Mouse (Mus musculus) CD4-positive, CD25-positive, alpha-beta regulatory T cell, adult 2 months (primary cell): ENCODE measurements around the gene Rab11fip3.
"Not testable (repeated sequence)": the region's sequence is repeated elsewhere in the genome, so short reads cannot be mapped to it uniquely, and the experiment has no call there.

Experiments
- DNase-seq: peaks from one replicate; pipeline ENCODE4 v3.0.0-alpha.2; 2012; ENCODE audit warnings: low read depth, low spot score

The Rab11fip3 gene

DNA sequence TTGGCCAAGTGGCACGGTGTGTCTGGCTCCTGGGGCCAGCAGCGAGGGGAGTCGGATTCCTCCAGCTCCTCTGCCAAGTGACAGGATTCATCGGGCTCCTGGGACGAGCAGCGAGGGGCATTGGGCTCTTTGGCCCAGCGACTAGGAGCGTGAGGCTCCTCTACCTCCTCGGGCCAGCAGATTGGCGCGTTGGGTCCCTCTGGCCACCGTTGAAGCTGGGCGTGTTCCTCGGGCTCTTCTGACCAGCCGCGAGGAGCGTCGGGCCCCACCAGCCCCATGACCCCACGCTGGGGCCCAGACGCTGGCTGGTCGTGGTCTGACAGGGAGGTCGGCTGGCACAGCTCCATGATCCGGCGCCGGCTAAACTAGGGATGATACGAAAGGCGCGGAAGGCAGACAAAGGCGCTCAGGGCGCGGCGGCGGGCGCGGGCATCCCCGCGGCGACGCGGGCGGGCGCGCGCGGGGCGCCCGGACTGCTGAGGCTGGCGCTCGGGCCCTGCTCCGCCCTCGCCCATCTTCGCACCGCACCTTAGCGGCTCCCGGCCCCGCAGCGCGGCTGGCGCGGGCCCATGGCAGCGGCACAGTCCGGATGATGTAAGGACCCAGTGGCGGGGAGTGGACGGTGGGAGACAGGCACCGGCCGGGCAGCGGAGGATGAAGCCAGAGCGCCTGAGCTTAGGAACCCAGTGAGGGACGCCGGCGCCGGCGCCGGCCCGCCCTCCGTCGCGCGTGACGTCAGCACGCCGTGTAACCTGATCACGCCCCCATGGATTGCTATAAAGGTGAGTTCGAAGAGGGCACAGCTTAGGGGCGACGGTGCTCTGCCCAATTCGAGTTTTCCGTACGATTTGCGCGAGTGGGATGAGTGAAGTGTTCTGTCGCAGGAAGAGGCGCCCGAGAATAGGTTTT lies at the start of gene Rab11fip3:
Gene Rab11fip3 (minus strand): TSS at position 725 of the 909 bp plus-strand sequence.
- peak; percentile 92 for DNase-seq

DNA sequence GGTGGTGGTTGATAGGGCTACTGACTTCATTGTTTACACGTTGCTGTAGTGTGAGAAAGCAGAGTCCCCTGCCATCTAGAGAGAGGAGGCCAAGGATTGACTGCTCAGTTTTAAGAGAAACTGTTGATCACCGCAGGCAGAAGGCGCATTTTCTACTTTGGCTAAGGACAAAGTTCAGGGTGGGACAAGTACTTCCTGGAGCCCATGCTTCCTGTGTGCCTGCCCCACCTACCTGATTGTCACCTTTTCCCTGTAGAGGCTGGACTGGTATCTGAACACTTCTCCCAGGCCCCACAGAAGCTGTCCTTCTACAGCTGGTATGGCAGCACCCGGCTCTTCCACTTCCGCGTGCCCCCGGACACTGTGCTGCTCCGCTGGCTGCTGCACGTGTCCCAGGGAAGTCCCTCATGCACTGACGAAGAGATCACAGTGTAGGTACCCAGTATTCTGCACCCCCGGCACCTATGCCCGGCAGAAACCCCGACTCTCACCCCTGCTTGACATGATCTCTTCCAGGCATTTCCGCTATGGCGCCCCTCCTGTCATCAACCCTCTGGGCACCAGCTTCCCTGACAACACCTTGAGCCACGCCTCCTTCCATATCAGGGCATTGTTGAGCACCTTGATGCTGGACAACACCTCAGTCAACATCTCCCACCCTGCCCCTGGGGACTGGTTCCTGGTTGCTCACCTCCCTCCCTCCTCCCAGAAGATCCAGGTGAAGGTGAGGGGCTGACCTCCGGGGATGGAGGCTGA lies 47.3 kb upstream of the Rab11fip3 start:
- DNase-seq = no peak

DNA sequence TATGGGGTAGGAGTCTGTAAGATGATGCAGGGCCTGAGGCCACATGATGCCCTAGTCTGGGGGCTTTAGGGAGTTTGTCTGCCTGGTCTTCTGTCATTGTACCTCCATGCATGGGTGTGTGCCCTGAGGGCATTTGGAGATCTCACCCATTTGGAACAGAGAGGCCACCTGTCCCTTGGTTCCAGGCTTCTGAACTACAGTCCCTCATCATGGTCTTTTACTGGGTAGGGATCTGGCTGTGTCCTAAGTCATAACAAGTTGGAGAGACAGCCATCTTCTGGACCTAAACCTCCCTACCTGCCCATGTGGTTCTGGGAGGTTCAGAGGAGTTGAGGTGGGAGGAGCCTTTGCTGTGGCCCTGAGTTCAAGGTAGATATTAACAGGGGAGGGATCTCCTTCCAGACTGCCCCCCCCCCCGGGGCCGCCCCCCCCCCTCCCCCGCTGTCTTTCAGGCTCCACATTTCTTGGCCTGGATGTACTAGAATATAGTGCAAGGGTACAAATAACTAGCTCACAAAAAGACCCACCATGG lies 46.7 kb upstream of the Rab11fip3 start:
- no peak for DNase-seq

DNA sequence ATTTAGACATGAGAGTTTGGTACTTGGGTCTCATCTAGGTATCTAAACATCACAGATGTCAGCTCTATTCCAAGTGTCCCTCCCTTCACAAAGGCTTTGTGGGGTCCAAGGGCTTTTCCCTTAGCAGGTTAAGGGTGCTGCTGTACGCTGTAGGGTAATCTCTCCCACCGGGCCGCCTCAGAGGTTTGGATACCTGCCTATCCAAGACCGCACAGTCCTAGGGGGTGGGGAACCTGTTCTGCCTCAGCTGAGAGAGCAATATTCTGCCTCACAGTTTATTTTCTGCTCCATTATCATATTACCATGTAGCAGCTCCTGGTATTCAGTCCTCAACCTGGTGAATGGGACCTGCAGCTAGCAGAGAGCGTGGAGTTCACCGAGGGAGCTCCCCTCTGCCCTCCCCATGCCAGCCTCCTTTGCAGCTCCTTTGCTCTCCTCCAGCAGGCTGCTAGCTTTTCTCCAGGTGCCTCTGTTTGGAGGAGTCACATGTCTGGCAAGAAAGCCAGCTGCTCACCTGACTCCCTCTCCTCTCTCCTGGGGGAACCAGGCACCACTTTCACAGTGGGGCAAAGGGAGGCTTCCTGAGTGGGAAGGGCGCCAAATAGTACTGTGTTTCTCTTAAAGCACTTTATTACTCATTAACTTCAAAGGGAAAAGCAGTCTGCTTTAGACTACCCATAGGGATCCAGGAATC lies 46.0 kb upstream of the Rab11fip3 start:
- no peak for DNase-seq

DNA sequence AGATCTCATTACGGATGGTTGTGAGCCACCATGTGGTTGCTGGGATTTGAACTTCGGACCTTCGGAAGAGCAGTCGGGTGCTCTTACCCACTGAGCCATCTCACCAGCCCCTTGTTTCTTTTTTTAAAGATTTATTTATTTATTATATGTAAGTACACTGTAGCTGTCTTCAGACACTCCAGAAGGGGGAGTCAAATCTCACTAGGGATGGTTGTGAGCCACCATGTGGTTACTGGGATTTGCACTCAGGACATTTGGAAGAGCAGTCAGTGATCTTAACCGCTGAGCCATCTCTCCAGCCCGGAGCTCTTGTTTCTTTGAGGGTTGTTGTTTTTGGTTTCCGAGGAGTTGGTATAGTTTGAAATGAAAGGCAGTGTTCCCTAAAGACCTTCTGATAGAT lies 45.1 kb upstream of the Rab11fip3 start:
- DNase-seq = not testable (repeated sequence)

DNA sequence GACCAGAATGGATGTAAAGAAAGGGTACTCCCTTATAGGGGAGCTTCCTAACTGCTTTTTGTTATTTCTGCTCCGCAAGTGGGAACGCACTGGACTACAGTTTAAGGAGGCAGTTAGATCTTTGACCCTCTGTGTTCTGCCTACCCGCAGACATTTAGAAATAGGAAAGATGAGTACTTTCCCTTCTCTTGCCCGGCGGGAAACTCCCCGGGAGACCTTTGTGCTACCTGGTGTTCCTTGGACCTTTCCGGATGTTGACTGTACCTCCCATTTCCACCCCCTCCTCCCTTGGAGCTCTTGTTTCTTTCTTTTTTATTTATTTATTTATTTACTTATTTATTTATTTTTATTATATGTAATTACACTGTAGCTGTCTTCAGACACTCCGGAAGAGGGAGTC lies 44.7 kb upstream of the Rab11fip3 start:
- no peak for DNase-seq

DNA sequence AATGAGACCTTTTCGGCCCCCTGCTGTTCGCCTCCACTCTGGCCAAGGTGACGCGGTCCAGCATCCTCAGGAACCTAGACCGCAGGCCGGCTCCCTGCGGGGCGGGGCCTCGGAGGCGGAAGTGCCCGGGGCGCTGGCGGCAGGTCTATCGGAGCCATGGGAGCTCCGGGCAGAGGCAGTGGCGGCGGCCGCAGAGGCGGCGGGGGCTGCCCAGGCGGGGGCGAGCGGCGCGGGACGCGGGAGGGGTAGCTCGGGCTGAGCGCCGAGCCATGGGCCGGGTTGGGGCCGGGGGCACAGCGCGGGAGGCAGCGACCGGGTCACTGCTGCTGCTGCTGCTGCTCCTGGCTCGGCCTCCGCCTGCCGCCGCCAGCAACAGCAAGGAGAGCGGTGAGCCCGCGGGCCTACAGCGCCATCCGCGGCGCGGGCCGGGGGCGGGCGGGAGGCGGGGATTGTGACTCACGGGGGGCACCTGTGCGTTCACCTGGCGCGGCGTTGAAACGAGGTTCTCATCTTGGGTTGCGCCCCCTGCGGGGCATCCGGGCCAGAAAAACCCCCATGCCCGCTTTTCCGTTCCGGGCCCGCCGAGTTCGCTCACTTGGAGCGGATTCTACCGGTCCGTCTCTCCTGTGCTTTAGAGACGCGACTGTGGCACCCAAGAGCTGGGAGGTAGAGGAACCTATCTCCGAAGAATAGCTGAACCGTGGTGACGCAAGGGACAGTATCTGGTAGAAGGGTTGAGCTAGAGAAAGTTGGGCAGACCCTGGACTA lies 44.0 kb upstream of the Rab11fip3 start, which contains the start of gene Tmem8:
Gene Tmem8 (plus strand): TSS at position 119 of the 768 bp plus-strand sequence.
- peak; percentile 85 for DNase-seq

DNA sequence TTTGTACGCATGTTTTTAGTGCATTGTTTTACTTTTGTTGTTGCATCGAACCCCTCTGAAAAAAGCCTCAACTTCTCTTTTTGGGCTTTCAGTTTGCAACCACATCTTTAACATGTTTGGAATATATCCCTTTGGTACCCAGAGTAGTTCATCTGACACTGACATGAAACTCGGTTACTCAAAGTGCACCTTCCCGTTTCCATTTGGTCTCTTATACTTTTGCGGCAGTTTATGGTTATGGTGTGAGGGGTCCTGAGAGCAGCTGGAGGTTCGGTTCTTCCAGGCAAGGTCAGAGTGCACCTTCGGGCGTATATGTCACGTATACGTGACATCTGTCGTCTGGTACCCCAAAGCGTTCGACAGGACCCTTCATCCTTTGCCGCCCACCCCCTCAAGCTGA lies 43.4 kb upstream of the Rab11fip3 start:
- no peak for DNase-seq

DNA sequence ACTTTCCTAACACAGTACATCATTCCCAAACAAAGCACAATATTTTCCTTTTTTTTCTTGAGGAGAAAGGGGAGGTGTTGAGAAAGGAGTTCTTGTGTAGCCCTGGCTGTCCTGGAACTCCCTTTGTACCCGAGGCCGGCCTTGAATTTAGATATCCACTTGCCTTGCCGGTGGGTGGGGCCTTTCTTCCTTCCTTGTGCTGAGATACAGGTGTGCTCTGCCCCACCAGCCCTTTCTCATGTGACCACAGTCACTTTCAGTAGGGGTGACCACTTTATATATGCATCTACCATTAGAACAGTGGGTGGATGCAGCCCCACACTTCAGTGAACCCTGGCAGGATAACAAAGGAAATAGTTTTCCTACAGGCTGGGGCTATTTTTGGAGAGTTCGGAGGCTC lies 42.4 kb upstream of the Rab11fip3 start:
- DNase-seq = no peak

DNA sequence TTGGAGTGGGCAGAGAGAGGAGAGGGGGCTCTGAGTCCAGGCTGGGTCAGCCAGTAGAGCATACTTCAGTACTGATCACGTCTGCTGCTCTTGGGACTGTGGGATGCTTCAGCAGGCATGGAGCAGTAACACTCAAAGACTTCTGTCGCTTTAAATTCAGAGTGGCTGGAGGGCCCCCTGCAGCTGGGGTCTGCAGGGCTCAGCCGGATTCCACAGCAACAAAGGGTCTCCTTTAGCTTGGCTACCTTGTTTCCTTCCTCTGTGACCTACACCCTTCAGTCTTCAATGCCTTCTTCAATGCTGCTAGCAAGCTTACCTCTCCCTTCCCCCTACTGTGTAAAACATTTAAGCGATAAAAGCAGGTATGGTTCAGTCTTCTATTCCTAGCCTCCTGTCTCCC lies 41.7 kb upstream of the Rab11fip3 start:
- no peak for DNase-seq

DNA sequence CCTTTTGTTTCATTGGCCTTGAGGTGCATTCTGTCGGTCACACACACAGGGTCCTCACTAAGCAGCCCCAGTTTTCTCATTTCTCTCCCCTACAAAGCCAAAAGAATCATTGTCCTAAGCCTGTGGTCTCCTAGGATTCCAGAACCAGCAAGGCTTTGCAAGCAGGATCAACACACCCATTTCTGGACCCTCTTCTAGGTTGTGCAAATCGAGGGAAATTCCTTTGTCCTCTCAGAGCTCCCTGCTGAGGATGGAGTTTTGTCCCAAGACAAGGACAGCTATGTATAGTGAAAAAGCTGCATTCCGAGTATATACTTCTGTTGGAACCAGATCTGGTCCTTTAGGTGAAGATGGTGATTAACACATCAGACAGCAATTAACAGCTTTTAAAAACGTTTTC lies 40.8 kb upstream of the Rab11fip3 start:
- no peak for DNase-seq

DNA sequence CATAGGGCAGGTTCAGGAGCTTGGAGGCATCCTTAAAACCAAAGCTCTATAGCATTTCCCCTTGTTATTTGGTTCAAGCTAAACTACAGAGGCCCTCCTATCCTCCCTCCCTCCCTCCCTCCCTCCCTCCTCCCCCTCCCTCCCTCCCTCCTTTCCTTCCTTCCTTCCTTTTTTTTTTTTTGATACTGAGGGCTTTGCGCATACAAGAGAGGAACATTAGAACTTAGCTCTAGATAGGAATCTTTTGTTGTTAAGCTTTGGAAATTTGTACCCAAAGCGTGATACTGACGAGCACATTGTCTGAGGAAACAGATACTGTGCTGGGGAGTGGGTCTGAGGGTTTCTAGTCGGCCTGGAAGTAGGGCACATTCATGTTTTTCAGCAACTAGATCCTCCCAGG lies 36.3 kb upstream of the Rab11fip3 start:
- DNase-seq = no peak

DNA sequence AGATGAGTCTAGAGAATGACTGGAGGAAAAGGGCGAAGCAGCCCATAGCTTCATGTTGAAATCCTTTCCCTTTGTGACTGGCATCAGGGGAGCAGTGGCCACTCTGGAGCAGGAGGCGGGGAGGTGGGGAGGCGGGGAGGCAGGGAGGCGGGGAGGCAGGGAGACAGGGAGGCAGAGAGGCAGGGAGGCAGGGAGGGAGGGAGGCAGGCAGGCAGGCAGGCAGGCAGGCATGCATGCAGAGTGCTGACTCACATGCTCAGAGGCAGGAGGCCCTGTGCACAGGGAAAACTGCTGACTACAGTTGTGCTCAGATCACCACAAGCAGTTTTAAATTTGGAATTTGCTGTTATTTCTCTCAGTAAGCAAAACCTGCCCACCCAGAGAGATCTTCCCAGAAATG lies 32.1 kb upstream of the Rab11fip3 start:
- DNase-seq = no peak

DNA sequence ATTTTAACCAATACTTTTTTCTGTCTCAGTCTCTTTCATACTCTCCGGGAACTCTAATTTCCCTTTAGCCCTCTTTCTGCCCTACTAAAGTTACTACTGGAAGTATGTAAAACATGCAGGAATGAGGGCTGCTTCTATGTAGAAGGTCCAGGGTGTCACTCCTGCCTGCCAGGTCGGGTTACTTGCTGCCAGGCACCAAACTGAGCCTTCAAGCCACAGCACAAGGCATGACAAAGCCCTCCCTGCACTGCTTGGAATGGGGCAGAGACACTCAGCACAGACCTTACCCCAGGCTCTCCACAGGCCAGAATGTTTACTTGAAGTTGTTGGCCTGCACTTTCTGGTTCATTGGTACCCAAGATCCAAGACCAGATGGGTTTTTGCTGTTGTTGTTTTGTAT lies 30.8 kb upstream of the Rab11fip3 start:
- DNase-seq = no peak

DNA sequence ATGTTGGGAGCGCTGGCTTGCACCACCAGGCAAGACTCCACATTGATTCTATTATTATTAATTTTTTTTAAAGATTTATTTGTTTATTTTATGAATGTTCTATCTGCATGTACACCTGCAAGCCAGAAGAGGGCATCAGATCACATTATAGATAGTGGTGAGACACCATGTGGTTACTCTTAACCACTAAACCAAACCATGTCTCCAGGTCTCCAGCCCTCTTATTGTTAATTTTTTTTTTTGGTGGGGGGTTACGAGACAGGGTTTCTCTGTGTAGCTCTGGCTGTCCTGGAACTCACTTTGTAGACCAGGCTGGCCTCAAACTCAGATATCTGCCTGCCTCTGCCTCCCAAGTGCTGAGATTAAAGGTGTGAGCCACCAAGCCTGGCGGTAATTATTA lies 30.0 kb upstream of the Rab11fip3 start:
- peak; percentile 60 for DNase-seq

DNA sequence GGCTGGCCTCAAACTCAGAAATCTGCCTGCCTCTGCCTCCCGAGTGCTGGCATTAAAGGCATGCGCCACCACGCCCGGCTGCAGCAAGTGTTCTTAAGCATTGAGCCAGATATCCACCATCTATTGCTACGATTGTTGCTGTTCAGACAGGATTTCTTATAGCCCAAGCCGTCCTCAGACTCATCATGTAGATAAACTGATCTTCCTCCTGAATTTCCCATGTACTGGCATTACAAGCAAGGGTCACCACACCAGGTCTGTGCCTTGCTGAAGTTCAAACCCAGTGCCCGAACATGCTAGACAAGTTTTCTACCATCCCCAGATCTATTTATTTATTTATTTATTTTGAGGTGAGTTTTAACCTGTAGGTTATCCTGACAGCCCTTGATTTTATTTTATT lies 29.1 kb upstream of the Rab11fip3 start:
- DNase-seq = no peak

DNA sequence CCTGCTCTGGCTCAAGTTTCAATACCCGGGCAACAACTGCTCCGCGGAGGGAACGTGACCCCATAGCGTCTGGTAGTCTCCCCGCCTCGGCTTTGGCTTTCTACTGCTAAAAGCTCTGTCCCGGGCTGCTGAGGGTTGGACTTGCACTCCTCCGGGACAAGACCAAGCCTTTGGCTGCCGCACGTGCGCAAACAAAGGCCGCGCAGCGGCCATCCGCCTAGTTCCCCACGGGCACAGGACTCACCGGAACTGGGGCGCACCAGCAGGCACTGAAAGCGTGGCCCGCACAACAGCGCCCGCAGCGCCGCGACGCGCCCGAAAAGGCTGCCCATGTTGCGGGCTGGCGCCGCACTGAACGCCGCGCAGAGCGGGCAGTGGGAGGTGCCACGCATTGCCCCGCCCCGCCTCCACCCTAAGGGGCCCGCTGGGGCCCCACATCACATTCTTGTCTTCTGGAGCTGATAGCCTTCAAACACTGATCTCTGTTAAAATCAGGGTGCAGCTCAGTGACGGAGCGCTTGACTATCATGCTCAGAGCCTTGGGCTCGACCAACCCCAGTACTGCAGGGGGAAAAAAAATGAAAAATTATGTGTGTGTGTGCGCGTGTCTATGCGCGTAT lies 25.9 kb upstream of the Rab11fip3 start, which contains the start of gene Nme4:
Gene Nme4 (minus strand): TSS at position 482 of the 620 bp plus-strand sequence.
- DNase-seq = peak; percentile 62

DNA sequence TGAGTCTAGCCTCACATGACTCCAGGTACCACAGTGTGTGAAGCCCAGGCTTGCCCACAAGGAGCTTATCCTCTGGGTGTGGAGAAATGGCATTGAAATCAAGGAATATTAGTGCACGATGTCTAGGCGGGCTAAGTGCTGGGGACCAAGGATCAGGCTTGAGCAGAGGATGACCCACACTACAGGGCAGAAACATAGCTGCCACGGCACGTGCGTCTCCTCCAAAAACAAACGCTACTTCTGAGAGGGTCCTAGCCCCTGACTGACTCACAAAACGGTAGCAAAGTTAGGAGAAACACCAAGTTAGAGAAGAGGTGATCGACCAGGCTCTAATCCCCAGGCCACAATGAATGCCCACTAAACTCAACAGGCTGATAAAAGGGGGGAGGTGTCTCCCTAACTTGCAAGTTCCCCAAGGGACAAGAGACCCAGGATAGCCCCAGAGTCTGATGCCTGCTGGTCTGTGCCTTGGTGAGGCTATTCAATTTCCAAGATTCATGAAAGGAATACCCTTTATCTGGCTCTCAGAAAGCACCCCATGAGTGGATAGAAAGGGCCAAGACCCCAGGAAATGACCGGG lies 25.3 kb upstream of the Rab11fip3 start:
- DNase-seq = no peak

DNA sequence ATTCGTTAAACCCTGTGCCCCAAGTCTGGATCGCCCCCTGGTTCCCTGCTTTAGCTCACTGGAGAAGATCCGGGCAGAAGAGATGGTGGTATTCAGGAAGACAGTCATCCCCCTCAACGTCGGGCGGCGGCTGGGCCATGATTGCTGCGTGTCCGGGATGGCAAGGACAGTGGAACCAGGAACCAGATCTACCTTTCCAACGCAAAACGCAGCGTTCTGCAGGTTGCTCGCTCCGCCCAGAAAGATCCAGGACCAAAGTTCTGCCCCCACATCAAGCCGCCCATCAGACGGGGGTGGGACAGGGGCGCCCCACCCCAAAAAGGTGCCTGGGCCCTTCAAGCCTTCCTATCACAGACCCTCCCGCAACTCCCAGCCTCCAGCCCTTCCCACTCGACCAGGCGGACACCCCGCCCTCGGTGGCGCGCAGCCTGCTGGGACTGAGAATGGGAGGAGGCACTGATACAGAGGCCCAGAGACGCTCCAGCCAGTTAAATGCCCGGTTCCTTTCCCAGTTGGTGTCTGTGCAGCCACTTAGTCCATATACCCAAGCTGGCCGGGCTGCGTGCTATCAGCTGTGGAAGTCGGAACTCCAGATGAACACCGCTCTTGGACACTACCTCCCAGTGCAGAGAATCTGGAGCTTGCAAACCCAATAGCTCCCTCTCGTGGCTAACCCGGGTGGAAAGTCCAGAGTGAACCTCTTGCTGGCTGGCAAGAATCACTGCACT lies 20.7 kb upstream of the Rab11fip3 start, which contains the start of gene Decr2:
Gene Decr2 (minus strand): TSS at position 433 of the 728 bp plus-strand sequence.
- DNase-seq = peak; percentile 92
